ENCODE assay signal across 8 mouse cellular contexts in genomic region chr1:125370779-125371178, GRCm38 (mm10).
DNase-seq lines count a peak whose midpoint lies in the region; ATAC-seq and TF ChIP-seq lines count a peak whose summit lies in the region.

No protein-coding gene starts in this region.

- H3K36me3 ChIP-seq in heart, embryonic 11.5 days (ENCODE audit: control insufficient read depth, insufficient read depth, low read length) = no peaks in the 10 kb centered on the region

- H3K27ac ChIP-seq in heart, embryonic 11.5 days (ENCODE audit: low read depth, low read length) = no peak overlapping the region
- no peak overlapping the region for H3K27ac ChIP-seq in layer of hippocampus, adult 2 months

- no peaks in the 10 kb centered on the region for H3K4me1 ChIP-seq in heart, embryonic 11.5 days (ENCODE audit: control insufficient read depth, insufficient read depth, low read length)

- TF ChIP-seq CTCF in layer of hippocampus, adult 2 months (conservative IDR thresholded peaks at IDR 0.05) = peak; percentile 99

- H3K9ac ChIP-seq in heart, embryonic 11.5 days (ENCODE audit: low read depth, low read length) = no peak overlapping the region

- no peaks in the 10 kb centered on the region for H3K27me3 ChIP-seq in heart, embryonic 11.5 days (ENCODE audit: control insufficient read depth, insufficient read depth, low read length)

- 28% methylated on average over 6 of the region's 6 CpGs for WGBS in heart, embryonic 11.5 days (ENCODE audit: insufficient replicate concordance)

- ATAC-seq in heart, embryonic 11.5 days (replicated peaks; ENCODE audit: insufficient number of reproducible peaks, low FRiP score, low TSS enrichment) = no peak
- peak; percentile 62 to 79; a peak in 1 of 4 replicates for ATAC-seq in hematopoietic stem cell, adult 5-6 weeks (replicated peaks in 1 of 2; ENCODE audit: insufficient read depth in 1 of 2, low FRiP score in 2 of 2, low TSS enrichment in 1 of 2, low read depth in 1 of 2, poor library complexity in 2 of 2, severe bottlenecking in 2 of 2)
- peak; percentile 78 for ATAC-seq in megakaryocyte, adult 5-6 weeks (ENCODE audit: poor library complexity, severe bottlenecking)

- no peak overlapping the region for H3K4me3 ChIP-seq in heart, embryonic 11.5 days (ENCODE audit: low read depth, low read length)
- no peak overlapping the region for H3K4me3 ChIP-seq in layer of hippocampus, adult 2 months

- no peak overlapping the region for H3K4me2 ChIP-seq in heart, embryonic 11.5 days

- DNase-seq in heart, adult 18-20 months = peak; percentile 46 to 79
- DNase-seq in c-Kit-negative CD71-positive TER-119-positive erythroid progenitor cells, embryonic 14.5 days (ENCODE audit: low read depth, low spot score) = peak; percentile 48
- peak; percentile 42 for DNase-seq in fibroblast of lung, adult 2 months (ENCODE audit: low read depth)
- DNase-seq in layer of hippocampus, adult 2 months (ENCODE audit: low spot score in 2 of 2) = peak; percentile 21 to 65
- DNase-seq in retina, postnatal 7 days (ENCODE audit: low read depth, low spot score) = peak; percentile 69

- no peaks in the 10 kb centered on the region for H3K9me3 ChIP-seq in heart, embryonic 11.5 days (replicated peaks; ENCODE audit: control insufficient read depth, low read length)
